8 mouse cellular contexts compared by ENCODE assay signal in genomic region chr14:54360577-54361340, GRCm38 (mm10). TPM values are rescaled to one million over a fixed set of nuclear protein-coding genes. Genes with fewer than 3 reads are reported as not detected.
A peak's percentile ranks its signal among the peaks of the same experiment; 100 is the strongest.
DNase-seq lines count a peak whose midpoint lies in the region; ATAC-seq and TF ChIP-seq lines count a peak whose summit lies in the region.

Oxa1l (plus strand) TSS chr14:54360834.

- H3K27me3 ChIP-seq in E14TG2a.4 (ENCODE audit: insufficient read depth, low read length): no peaks in the 10 kb centered on the region
- H3K27me3 ChIP-seq in forebrain, embryonic 13.5 days: no peaks in the 10 kb centered on the region
- no peaks in the 10 kb centered on the region for H3K27me3 ChIP-seq in liver, postnatal 0 days (ENCODE audit: insufficient read depth, low read length)
- no peaks in the 10 kb centered on the region for H3K27me3 ChIP-seq in neural tube, embryonic 14.5 days (ENCODE audit: control insufficient read depth, insufficient read depth, low read length)

- peaks cover 27% of the 10 kb centered on the region for H3K36me3 ChIP-seq in E14TG2a.4 (ENCODE audit: insufficient read depth, low read length)
- peaks cover 27% of the 10 kb centered on the region for H3K36me3 ChIP-seq in forebrain, embryonic 13.5 days (ENCODE audit: poor library complexity, severe bottlenecking)
- H3K36me3 ChIP-seq in liver, postnatal 0 days (replicated peaks; ENCODE audit: insufficient read depth, low read length): peaks cover 26% of the 10 kb centered on the region; the same call in 1 of the 2 replicates
- peaks cover 6% of the 10 kb centered on the region; the same call in 1 of the 2 replicates for H3K36me3 ChIP-seq in neural tube, embryonic 14.5 days (ENCODE audit: control insufficient read depth, insufficient read depth, low read length)

- H3K4me1 ChIP-seq in E14TG2a.4 (replicated peaks; ENCODE audit: low read depth, low read length): peaks cover 9% of the 10 kb centered on the region
- peaks cover 18% of the 10 kb centered on the region for H3K4me1 ChIP-seq in forebrain, embryonic 13.5 days
- H3K4me1 ChIP-seq in liver, postnatal 0 days (ENCODE audit: insufficient read depth): peaks cover 3% of the 10 kb centered on the region; the same call in 1 of the 2 replicates
- peaks cover 5% of the 10 kb centered on the region; the same call in 1 of the 2 replicates for H3K4me1 ChIP-seq in neural tube, embryonic 14.5 days (ENCODE audit: control insufficient read depth, insufficient read depth, low read length)

- peak within 1 kb of the TSS; percentile 94 for H3K4me3 ChIP-seq in E14TG2a.4 (replicated peaks; ENCODE audit: low read length)
- H3K4me3 ChIP-seq in forebrain, embryonic 13.5 days: peak within 1 kb of the TSS; percentile 94
- peak within 1 kb of the TSS; percentile 74 for H3K4me3 ChIP-seq in liver, postnatal 0 days (ENCODE audit: low read depth, low read length)
- peak within 1 kb of the TSS; percentile 95 for H3K4me3 ChIP-seq in neural tube, embryonic 14.5 days (ENCODE audit: low read depth, low read length)

- peak within 1 kb of the TSS; percentile 76 for H3K4me2 ChIP-seq in forebrain, embryonic 13.5 days
- H3K4me2 ChIP-seq in liver, postnatal 0 days (ENCODE audit: low read depth, low read length): peak within 1 kb of the TSS; percentile 77
- peak within 1 kb of the TSS; percentile 71 for H3K4me2 ChIP-seq in neural tube, embryonic 14.5 days (ENCODE audit: low read depth, low read length)

- DNase-seq in c-Kit-positive CD71-positive TER-119-positive erythroid progenitor cells, embryonic 14.5 days (ENCODE audit: low spot score): peak; percentile 96
- peak; percentile 97 to 98 for DNase-seq in heart, postnatal 10 days
- DNase-seq in large intestine, adult 2 months (ENCODE audit: low read depth, low spot score): peak; percentile 78
- DNase-seq in liver, postnatal 0 days: peak; percentile 96
- DNase-seq in testis, postnatal 10 days (ENCODE audit: low spot score): peak; percentile 98

- peak; percentile 95 for ATAC-seq in forebrain, embryonic 13.5 days
- peak; percentile 90 for ATAC-seq in liver, postnatal 0 days
- ATAC-seq in neural tube, embryonic 14.5 days (ENCODE audit: low read depth): peak; percentile 94

- H3K9ac ChIP-seq in forebrain, embryonic 13.5 days: peak within 1 kb of the TSS; percentile 91
- peak within 1 kb of the TSS; percentile 81 for H3K9ac ChIP-seq in liver, postnatal 0 days (replicated peaks)
- peak within 1 kb of the TSS; percentile 87 for H3K9ac ChIP-seq in neural tube, embryonic 14.5 days (replicated peaks; ENCODE audit: low read depth, low read length)

- H3K27ac ChIP-seq in forebrain, embryonic 13.5 days: peak within 1 kb of the TSS; percentile 70
- peak within 1 kb of the TSS; percentile 73 for H3K27ac ChIP-seq in liver, postnatal 0 days (ENCODE audit: low read depth)
- peak within 1 kb of the TSS; percentile 86 for H3K27ac ChIP-seq in neural tube, embryonic 14.5 days (ENCODE audit: low read depth, low read length)

- H3K9me3 ChIP-seq in E14TG2a.4 (ENCODE audit: low read length): no peaks in the 10 kb centered on the region
- no peaks in the 10 kb centered on the region for H3K9me3 ChIP-seq in forebrain, embryonic 13.5 days (replicated peaks)
- H3K9me3 ChIP-seq in liver, postnatal 0 days (ENCODE audit: low read length): no peaks in the 10 kb centered on the region
- no peaks in the 10 kb centered on the region for H3K9me3 ChIP-seq in neural tube, embryonic 14.5 days (ENCODE audit: control insufficient read depth, low read length)

- no peak for TF ChIP-seq CTCF in E14TG2a.4 (conservative IDR thresholded peaks at IDR 0.05; ENCODE audit: low read length)
- TF ChIP-seq CTCF in liver, postnatal 0 days (IDR thresholded peaks at IDR 0.05; ENCODE audit: low read depth): peak; percentile 29

- TF ChIP-seq EP300 in liver, postnatal 0 days (IDR thresholded peaks at IDR 0.05; ENCODE audit: low read depth): no peak

- WGBS in forebrain, embryonic 13.5 days: under 1% methylated on average over 48 of the region's 48 CpGs
- WGBS in large intestine, adult 2 months: under 1% methylated on average over 48 of the region's 48 CpGs
- under 1% methylated on average over 48 of the region's 48 CpGs for WGBS in liver, postnatal 0 days (ENCODE audit: insufficient replicate concordance)
- under 1% methylated on average over 48 of the region's 48 CpGs for WGBS in neural tube, embryonic 14.5 days

- intact Hi-C loops in heart, postnatal 10 days (cut with DNase I): loop anchor here (2.0 to 5.0 kb wide), 2 partner anchors 52 to 123 kb away; no protein-coding TSS in a partner anchor

RNA-seq across cellular contexts. Expression of gene Oxa1l, which starts in this region (rescaled TPM):
- 43.8 and 50.6 TPM in 2 replicates for polyA plus RNA-seq in forebrain, embryonic 13.5 days (2015; fragmentation: Nextera tagmentation; extraction: Ambion mirVana)
- 100 to 1,000 TPM; 121 to 125 TPM for total RNA-seq in heart, postnatal 10 days (2021)
- 92.6 and 121 TPM in 2 replicates for polyA plus RNA-seq in large intestine, adult 2 months (2012; rRNA removed)
- polyA plus RNA-seq in liver, postnatal 0 days (2015; fragmentation: Nextera tagmentation; extraction: Ambion mirVana): 27.4 and 28.9 TPM in 2 replicates
- polyA plus RNA-seq in neural tube, embryonic 14.5 days (2014; fragmentation: Nextera tagmentation; extraction: Ambion mirVana): 66.5 and 75.4 TPM in 2 replicates

Comparison
In these comparisons a context has a peak if more than half of its experiments do, and no peak if none do; other contexts are left out.
1. Peak in every context shown above with its lines: DNase-seq, ATAC-seq, H3K4me3 ChIP-seq and H3K27ac ChIP-seq.